Mouse (Mus musculus): ENCODE data around the gene Olfr1329. TPM values are rescaled to one million over a fixed set of nuclear protein-coding genes. Genes with fewer than 3 reads are reported as not detected.

The Olfr1329 gene
- polyA plus RNA-seq (2017; shearing (Covaris generic)) = not detected

DNA sequence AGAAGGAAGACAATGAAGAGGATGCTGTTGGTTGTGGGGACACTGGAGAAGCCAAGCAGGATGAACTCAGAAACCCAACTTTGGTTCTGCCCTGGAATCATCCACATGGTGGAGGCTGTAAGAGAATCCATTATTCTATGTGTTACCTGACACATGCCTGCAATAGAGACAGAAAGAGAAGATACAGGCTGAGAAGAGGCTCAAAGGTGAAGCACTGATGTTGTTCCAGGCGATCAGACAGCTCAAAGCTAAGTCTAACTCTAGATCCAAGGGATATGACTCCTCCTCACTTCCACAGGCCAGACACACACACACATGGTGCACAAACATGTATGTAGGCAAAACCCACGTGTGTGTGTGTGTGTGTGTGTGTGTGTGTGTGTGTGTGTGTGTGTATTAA is at the start of gene Olfr1329:
Gene Olfr1329, minus strand, starts transcription at position 101 of the 400 bp plus-strand sequence.

DNA sequence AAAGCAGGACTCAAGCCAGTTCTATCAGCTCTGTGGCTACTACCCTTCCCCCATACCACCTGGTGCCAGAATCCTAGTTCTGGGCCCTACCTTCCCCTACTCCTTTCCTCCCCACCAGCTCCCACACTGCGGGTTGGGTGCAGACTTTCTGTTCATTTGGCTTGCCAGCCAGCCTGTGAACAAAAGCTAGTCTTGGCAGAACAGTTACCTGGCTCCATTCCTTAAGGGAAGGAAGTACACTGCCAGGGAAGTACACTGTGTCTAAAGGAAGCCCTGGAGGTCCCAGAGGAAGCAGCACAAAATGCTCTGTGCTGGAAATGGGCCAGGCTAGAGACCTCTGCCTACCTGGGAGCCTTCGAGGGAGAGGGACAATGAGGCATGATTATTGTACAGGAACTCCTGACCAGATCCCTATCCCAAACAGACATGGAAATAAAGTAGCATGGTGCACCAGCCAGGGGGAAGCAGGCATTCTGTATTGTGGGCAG is 43.9 kb upstream of the Olfr1329 start, which contains the start of gene Lao1:
Gene Lao1, plus strand, starts transcription at position 438 of the 488 bp plus-strand sequence.

DNA sequence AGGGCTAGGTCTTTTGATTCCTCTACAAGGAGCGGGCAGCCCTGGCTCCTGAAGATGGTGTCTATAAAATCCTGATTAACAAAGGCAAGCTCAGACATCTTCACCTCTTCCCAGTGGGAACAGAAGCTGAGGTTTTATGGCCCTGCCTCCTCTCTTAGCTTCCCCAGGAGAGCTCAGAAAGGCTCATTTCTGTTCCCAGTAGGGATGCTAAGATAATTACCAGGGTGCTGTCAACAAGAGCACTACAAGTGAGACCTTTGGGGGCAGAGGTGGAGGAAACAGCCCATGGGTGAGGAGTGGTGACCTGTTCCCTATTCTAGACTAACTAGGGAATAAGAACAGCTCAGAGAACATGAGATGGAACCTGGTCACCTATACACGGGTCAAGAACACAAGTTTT is 21.2 kb upstream of the Olfr1329 start, which contains the start of gene Olfr1328:
Gene Olfr1328, minus strand, starts transcription at position 101 of the 400 bp plus-strand sequence.

DNA sequence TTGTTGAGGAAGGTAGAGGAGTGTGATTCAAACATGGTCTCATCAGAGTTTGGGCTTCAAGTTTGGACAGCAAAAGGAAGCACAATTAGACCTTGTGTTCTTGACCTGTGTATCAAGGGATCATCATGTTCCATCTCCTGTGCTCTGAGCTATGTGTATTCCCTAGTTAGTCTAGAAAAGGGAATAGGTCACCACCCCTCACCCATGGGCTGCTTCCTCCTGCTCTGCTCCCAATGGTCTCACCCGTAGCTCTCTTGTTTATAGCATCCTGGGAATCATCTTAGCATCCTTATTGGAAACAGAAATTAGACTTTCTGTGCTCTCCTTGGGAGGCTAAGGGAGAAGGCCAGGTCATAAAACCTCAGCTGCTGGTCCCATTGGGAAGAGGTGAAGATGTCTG is 29.0 kb downstream of the Olfr1329 start, which contains the start of gene Olfr1330:
Gene Olfr1330, plus strand, starts transcription at position 301 of the 400 bp plus-strand sequence.

Other genes starting within 250 kb of the Olfr1329 start
- gene Olfr1342, start 224.7 kb downstream of the Olfr1329 start, polyA plus RNA-seq (2017; shearing (Covaris generic)) = not detected
- gene Olfr1341, start 213.9 kb downstream of the Olfr1329 start, polyA plus RNA-seq (2017; shearing (Covaris generic)) = not detected
- not detected for gene Olfr1340, start 197.3 kb downstream of the Olfr1329 start, polyA plus RNA-seq (2017; shearing (Covaris generic))
- gene Olfr1339, start 185.3 kb downstream of the Olfr1329 start, polyA plus RNA-seq (2017; shearing (Covaris generic)) = not detected
- gene Olfr1338, start 158.7 kb downstream of the Olfr1329 start, polyA plus RNA-seq (2017; shearing (Covaris generic)) = not detected
- not detected for gene Olfr1337, start 134.9 kb downstream of the Olfr1329 start, polyA plus RNA-seq (2017; shearing (Covaris generic))
- gene Olfr1335, start 107.5 kb downstream of the Olfr1329 start, polyA plus RNA-seq (2017; shearing (Covaris generic)) = not detected
- not detected for gene Olfr1333, start 81.2 kb downstream of the Olfr1329 start, polyA plus RNA-seq (2017; shearing (Covaris generic))
- 0.09 TPM for gene Olfr1331, start 52.8 kb downstream of the Olfr1329 start, polyA plus RNA-seq (2017; shearing (Covaris generic))
- not detected for gene Olfr1330, start 28.9 kb downstream of the Olfr1329 start, polyA plus RNA-seq (2017; shearing (Covaris generic))
- not detected for gene Olfr1328, start 21.1 kb upstream of the Olfr1329 start, polyA plus RNA-seq (2017; shearing (Covaris generic))
- not detected for gene Lao1, start 44.1 kb upstream of the Olfr1329 start, polyA plus RNA-seq (2017; shearing (Covaris generic))
- 62.7 TPM for gene Slc2a1, start 191.2 kb upstream of the Olfr1329 start, polyA plus RNA-seq (2017; shearing (Covaris generic))